Mouse (Mus musculus) heart, embryonic 11.5 days (tissue): ENCODE measurements around the gene Nfkbib. TPM values are rescaled to one million over a fixed set of nuclear protein-coding genes. Genes with fewer than 3 reads are reported as not detected.

ENCODE experiments used
- ATAC-seq: fragments of 200-750 bp; cut with Nextera tagmentation; replicated peaks from 2 replicates; pipeline ENCODE4 v1.8.0; 2017; ENCODE audit warnings: moderate library complexity; ENCODE audit not compliant: insufficient number of reproducible peaks, low FRiP score, low TSS enrichment
- H3K27ac ChIP-seq: fragments of 300-500 bp; sonication (generic); 2 replicates; pipeline ENCODE4 v1.5.1; 2014; ENCODE audit warnings: mild to moderate bottlenecking, low read depth, low read length
- H3K27me3 ChIP-seq: fragments of 300-500 bp; sonication (generic); 2 replicates; pipeline ENCODE4 v1.6.1; 2014; ENCODE audit warnings: mild to moderate bottlenecking, low read length, mixed read lengths; ENCODE audit not compliant: control insufficient read depth, insufficient read depth
- H3K36me3 ChIP-seq: fragments of 300-500 bp; sonication (generic); 2 replicates; pipeline ENCODE4 v1.6.1; 2014; ENCODE audit warnings: mild to moderate bottlenecking, low read length, moderate library complexity, mixed read lengths; ENCODE audit not compliant: control insufficient read depth, insufficient read depth
- H3K4me1 ChIP-seq: fragments of 300-500 bp; sonication (generic); 2 replicates; pipeline ENCODE4 v1.6.1; 2014; ENCODE audit warnings: low read length; ENCODE audit not compliant: control insufficient read depth, insufficient read depth
- H3K4me2 ChIP-seq: fragments of 300-500 bp; sonication (generic); 2 replicates; pipeline ENCODE4 v1.6.1; 2014; ENCODE audit warnings: mild to moderate bottlenecking, moderate library complexity
- H3K4me3 ChIP-seq: fragments of 300-500 bp; sonication (generic); 2 replicates; pipeline ENCODE4 v1.5.1; 2014; ENCODE audit warnings: low read depth, low read length
- H3K9ac ChIP-seq: fragments of 300-500 bp; sonication (generic); 2 replicates; pipeline ENCODE4 v1.6.1; 2014; ENCODE audit warnings: mild to moderate bottlenecking, low read depth, low read length, moderate library complexity
- H3K9me3 ChIP-seq: fragments of 300-500 bp; sonication (generic); replicated peaks from 2 replicates; pipeline ENCODE4 v1.6.1; 2016; ENCODE audit warnings: low read length; ENCODE audit not compliant: control insufficient read depth
- WGBS: fragments of 180-500 bp; shearing (Covaris S2); extraction: QIAGEN DNeasy Blood & Tissue Kit; methylation state at CpG from one replicate; pipeline ENCODE4 v1.1.7; 2014; ENCODE audit not compliant: insufficient replicate concordance; 5-methylcytosine and 5-hydroxymethylcytosine counted together
- polyA plus RNA-seq: library from polyadenylated mRNA; unstranded; fragments of >200 nt; fragmentation: Nextera tagmentation; extraction: Ambion mirVana; gene quantifications from 2 replicates; pipeline ENCODE4 v1.2.1, GENCODE M21; 2014

The Nfkbib gene
- polyA plus RNA-seq, 1 experiment from 2014 or later: 38.0 TPM

GRCm38 (mm10) chr7:28781261-28781663, 13.9 kb upstream of the Nfkbib start:
- Histone ChIP-seq H3K4me2 (no peak overlapping the region), H3K9me3 (no peaks in the 10 kb centered on the region), H3K9ac (no peak overlapping the region), H3K4me3 (no peak overlapping the region), H3K36me3 (no peaks in the 10 kb centered on the region; the same call in 1 of the 2 replicates), H3K27me3 (no peaks in the 10 kb centered on the region), H3K27ac (no peak overlapping the region), H3K4me1 (peaks cover 7% of the 10 kb centered on the region)
- ATAC-seq: no peak
- WGBS: 84% methylated on average over 8 of the region's 8 CpGs

- WGBS: 69% methylated on average over 7 of the region's 7 CpGs
- Histone ChIP-seq H3K27me3 (no peaks in the 10 kb centered on the region), H3K9me3 (no peaks in the 10 kb centered on the region), H3K4me1 (peaks cover 7% of the 10 kb centered on the region), H3K4me3 (no peak overlapping the region), H3K36me3 (no peaks in the 10 kb centered on the region; the same call in 1 of the 2 replicates), H3K9ac (no peak overlapping the region), H3K27ac (no peak overlapping the region), H3K4me2 (no peak overlapping the region)
- ATAC-seq: no peak
Observed at GRCm38 (mm10) chr7:28780857-28781256, 13.5 kb upstream of the Nfkbib start.

GRCm38 (mm10) chr7:28780067-28780658, 12.9 kb upstream of the Nfkbib start:
- H3K27me3 ChIP-seq: no peaks in the 10 kb centered on the region
- peaks cover 7% of the 10 kb centered on the region for H3K4me1 ChIP-seq
- no peak overlapping the region for H3K4me3 ChIP-seq
- no peaks in the 10 kb centered on the region for H3K9me3 ChIP-seq
- H3K4me2 ChIP-seq: no peak overlapping the region
- no peak for ATAC-seq
- 45% methylated on average over 6 of the region's 6 CpGs for WGBS
- H3K9ac ChIP-seq: no peak overlapping the region
- no peaks in the 10 kb centered on the region; the same call in 1 of the 2 replicates for H3K36me3 ChIP-seq
- no peak overlapping the region for H3K27ac ChIP-seq

GRCm38 (mm10) chr7:28778825-28779224, 11.5 kb upstream of the Nfkbib start:
- Histone ChIP-seq H3K4me1 (peaks cover 7% of the 10 kb centered on the region), H3K27me3 (no peaks in the 10 kb centered on the region), H3K4me2 (no peak overlapping the region), H3K9ac (no peak overlapping the region), H3K36me3 (no peaks in the 10 kb centered on the region; the same call in 1 of the 2 replicates), H3K27ac (no peak overlapping the region), H3K9me3 (no peaks in the 10 kb centered on the region), H3K4me3 (no peak overlapping the region)
- WGBS: 73% methylated on average over 9 of the region's 9 CpGs
- no peak for ATAC-seq

- ATAC-seq: no peak
- WGBS: 87% methylated on average over 7 of the region's 7 CpGs
- Histone ChIP-seq H3K4me2 (no peak overlapping the region), H3K4me1 (peaks cover under 1% of the 10 kb centered on the region), H3K27ac (no peak overlapping the region), H3K9me3 (no peaks in the 10 kb centered on the region), H3K27me3 (no peaks in the 10 kb centered on the region), H3K4me3 (no peak overlapping the region), H3K36me3 (peaks cover 4% of the 10 kb centered on the region; the same call in 1 of the 2 replicates), H3K9ac (no peak overlapping the region)
Observed at GRCm38 (mm10) chr7:28775129-28775528, 7.8 kb upstream of the Nfkbib start.

- ATAC-seq: no peak
- peaks cover 4% of the 10 kb centered on the region; the same call in 1 of the 2 replicates for H3K36me3 ChIP-seq
- no peak overlapping the region for H3K4me2 ChIP-seq
- 80% methylated on average over 12 of the region's 12 CpGs for WGBS
- no peak overlapping the region for H3K9ac ChIP-seq
- no peak overlapping the region for H3K4me3 ChIP-seq
- no peaks in the 10 kb centered on the region for H3K4me1 ChIP-seq
- H3K27ac ChIP-seq: no peak overlapping the region
- H3K9me3 ChIP-seq: no peaks in the 10 kb centered on the region
- H3K27me3 ChIP-seq: no peaks in the 10 kb centered on the region
Observed at GRCm38 (mm10) chr7:28774164-28774563, 6.9 kb upstream of the Nfkbib start.

- Histone ChIP-seq H3K27me3 (no peaks in the 10 kb centered on the region), H3K36me3 (peaks cover 4% of the 10 kb centered on the region; the same call in 1 of the 2 replicates), H3K4me1 (no peaks in the 10 kb centered on the region), H3K27ac (no peak overlapping the region), H3K4me3 (no peak overlapping the region), H3K4me2 (no peak overlapping the region), H3K9me3 (no peaks in the 10 kb centered on the region), H3K9ac (no peak overlapping the region)
- no peak for ATAC-seq
- WGBS: 53% methylated on average over 3 of the region's 3 CpGs
Observed at GRCm38 (mm10) chr7:28773163-28773562, 5.9 kb upstream of the Nfkbib start.

GRCm38 (mm10) chr7:28771867-28772266, 4.6 kb upstream of the Nfkbib start:
- H3K9ac ChIP-seq: no peak overlapping the region
- peaks cover 6% of the 10 kb centered on the region; the same call in 1 of the 2 replicates for H3K4me1 ChIP-seq
- H3K27ac ChIP-seq: no peak overlapping the region
- H3K36me3 ChIP-seq: peaks cover 4% of the 10 kb centered on the region; the same call in 1 of the 2 replicates
- no peak overlapping the region for H3K4me3 ChIP-seq
- no peaks in the 10 kb centered on the region for H3K27me3 ChIP-seq
- WGBS: 91% methylated on average over 11 of the region's 11 CpGs
- ATAC-seq: no peak
- H3K9me3 ChIP-seq: no peaks in the 10 kb centered on the region
- no peak overlapping the region for H3K4me2 ChIP-seq

- Histone ChIP-seq H3K9me3 (no peaks in the 10 kb centered on the region), H3K4me3 (no peak overlapping the region), H3K36me3 (peaks cover 4% of the 10 kb centered on the region; the same call in 1 of the 2 replicates), H3K9ac (no peak overlapping the region), H3K4me2 (no peak overlapping the region), H3K27ac (no peak overlapping the region), H3K27me3 (no peaks in the 10 kb centered on the region), H3K4me1 (peaks cover 11% of the 10 kb centered on the region; the same call in 1 of the 2 replicates)
- no peak for ATAC-seq
- WGBS: 72% methylated on average over 3 of the region's 3 CpGs
Observed at GRCm38 (mm10) chr7:28770309-28770708, 3.0 kb upstream of the Nfkbib start.
